Mouse (Mus musculus): ENCODE measurements at regions not wholly inside any gene's neighbourhood (a gene's known extent, or its start where the extent isn't known, plus 50 kb on each side); places are given as distances from the start of the nearest gene placed in this dataset.

GRCm38 (mm10) chr2:56997500-56997899, 126.3 kb downstream of the Nr4a2 start:
- DNase-seq (ENCODE audit: low read depth, low spot score) = peak; percentile 2

- no peak for DNase-seq (ENCODE audit: low read depth, low spot score)
These were observed 131.0 kb downstream of the Nr4a2 start for GRCm38 (mm10) chr2:56992851-56993250.

GRCm38 (mm10) chr2:56991821-56992220, 132.0 kb downstream of the Nr4a2 start:
- no peak for DNase-seq (ENCODE audit: low read depth, low spot score)

- no peak for DNase-seq (ENCODE audit: low read depth, low spot score)
These were observed 133.0 kb downstream of the Nr4a2 start for GRCm38 (mm10) chr2:56990768-56991167.

GRCm38 (mm10) chr2:56983167-56983566, 140.6 kb downstream of the Nr4a2 start:
- no peak for DNase-seq (ENCODE audit: low read depth, low spot score)

- DNase-seq (ENCODE audit: low read depth, low spot score) = no peak
These were observed 143.2 kb downstream of the Nr4a2 start for GRCm38 (mm10) chr2:56980601-56981000.

- no peak for DNase-seq (ENCODE audit: low read depth, low spot score)
These were observed 148.1 kb downstream of the Nr4a2 start for GRCm38 (mm10) chr2:56975680-56976079.

GRCm38 (mm10) chr2:56963937-56964695, 159.7 kb downstream of the Nr4a2 start:
- no peak for DNase-seq (ENCODE audit: low read depth, low spot score)

GRCm38 (mm10) chr2:56959695-56960094, 164.1 kb downstream of the Nr4a2 start:
- peak; percentile 10 for DNase-seq (ENCODE audit: low read depth, low spot score)

- DNase-seq (ENCODE audit: low read depth, low spot score) = no peak
These were observed 170.5 kb downstream of the Nr4a2 start for GRCm38 (mm10) chr2:56953337-56953736.

GRCm38 (mm10) chr2:56912531-56912930, 211.3 kb downstream of the Nr4a2 start:
- no peak for DNase-seq (ENCODE audit: low read depth, low spot score)

- no peak for DNase-seq (ENCODE audit: low read depth, low spot score)
These were observed 214.5 kb downstream of the Nr4a2 start for GRCm38 (mm10) chr2:56909096-56909865.

GRCm38 (mm10) chr2:56885181-56885580, 238.6 kb downstream of the Nr4a2 start:
- peak; percentile 62 for DNase-seq (ENCODE audit: low read depth, low spot score)

- no peak for DNase-seq (ENCODE audit: low read depth, low spot score)
These were observed 263.0 kb downstream of the Nr4a2 start for GRCm38 (mm10) chr2:56860776-56861175.

GRCm38 (mm10) chr2:56820551-56820950, 303.3 kb downstream of the Nr4a2 start:
- DNase-seq (ENCODE audit: low read depth, low spot score) = no peak

GRCm38 (mm10) chr2:56784808-56785207, 339.0 kb downstream of the Nr4a2 start:
- DNase-seq (ENCODE audit: low read depth, low spot score) = no peak
